Mouse (Mus musculus) kidney, adult 8-10 months (tissue): ENCODE results near the gene Agap1.

ENCODE experiments used
- DNase-seq, 2 experiments: peaks; one replicate each; pipeline ENCODE4 v3.0.0; 2022

Agap1 gene

GRCm38 (mm10) chr1:89461881-89462280, 7.3 kb downstream of the Agap1 start:
- no peak for DNase-seq

GRCm38 (mm10) chr1:89463138-89463537, 8.5 kb downstream of the Agap1 start:
- DNase-seq: no peak

GRCm38 (mm10) chr1:89465417-89466002, 10.9 kb downstream of the Agap1 start:
- no peak for DNase-seq

GRCm38 (mm10) chr1:89467321-89468069, 12.9 kb downstream of the Agap1 start:
- DNase-seq: no peak

GRCm38 (mm10) chr1:89468141-89468540, 13.5 kb downstream of the Agap1 start:
- DNase-seq: no peak

- DNase-seq: no peak
Observed at GRCm38 (mm10) chr1:89471430-89471829, 16.8 kb downstream of the Agap1 start.

GRCm38 (mm10) chr1:89471891-89472290, 17.3 kb downstream of the Agap1 start:
- DNase-seq: no peak

GRCm38 (mm10) chr1:89473946-89474345, 19.3 kb downstream of the Agap1 start:
- DNase-seq: peak; percentile 85 to 89

- DNase-seq: peak; percentile 63 to 70
Observed at GRCm38 (mm10) chr1:89474853-89475252, 20.2 kb downstream of the Agap1 start.

- peak; percentile 85 to 86 for DNase-seq
Observed at GRCm38 (mm10) chr1:89477033-89477432, 22.4 kb downstream of the Agap1 start.

GRCm38 (mm10) chr1:89478571-89479460, 24.2 kb downstream of the Agap1 start:
- no peak for DNase-seq

GRCm38 (mm10) chr1:89481154-89481553, 26.5 kb downstream of the Agap1 start:
- peak; percentile 89 to 91 for DNase-seq

- no peak for DNase-seq
Observed at GRCm38 (mm10) chr1:89482812-89483211, 28.2 kb downstream of the Agap1 start.

- DNase-seq: no peak
Observed at GRCm38 (mm10) chr1:89486891-89487290, 32.3 kb downstream of the Agap1 start.

GRCm38 (mm10) chr1:89489111-89489971, 34.7 kb downstream of the Agap1 start:
- no peak for DNase-seq

GRCm38 (mm10) chr1:89493177-89493576, 38.6 kb downstream of the Agap1 start:
- no peak for DNase-seq

GRCm38 (mm10) chr1:89494816-89495215, 40.2 kb downstream of the Agap1 start:
- no peak for DNase-seq

GRCm38 (mm10) chr1:89496204-89496603, 41.6 kb downstream of the Agap1 start:
- DNase-seq: no peak

GRCm38 (mm10) chr1:89500925-89501324, 46.3 kb downstream of the Agap1 start:
- no peak for DNase-seq

GRCm38 (mm10) chr1:89501346-89501745, 46.7 kb downstream of the Agap1 start:
- no peak for DNase-seq

GRCm38 (mm10) chr1:89501891-89502290, 47.3 kb downstream of the Agap1 start:
- DNase-seq: peak; percentile 21 to 31

- no peak for DNase-seq
Observed at GRCm38 (mm10) chr1:89509196-89509595, 54.6 kb downstream of the Agap1 start.
